Mouse (Mus musculus): ENCODE measurements around the gene Vmn2r107. TPM values are rescaled to one million over a fixed set of nuclear protein-coding genes. Genes with fewer than 3 reads are reported as not detected.

Vmn2r107 gene
- not detected in 2 replicates for polyA plus RNA-seq (2016; fragmentation: Nextera tagmentation; extraction: Ambion mirVana)

- WGBS, result 69% methylated on average over 2 of the region's 2 CpGs
- no peak for DNase-seq (ENCODE audit: low spot score)
- H3K36me3 ChIP-seq, result no peaks in the 10 kb centered on the region
- peaks cover 24% of the 10 kb centered on the region; the same call in 1 of the 2 replicates for H3K9me3 ChIP-seq (replicated peaks)
- H3K4me1 ChIP-seq, result no peaks in the 10 kb centered on the region
- no peak within 1 kb of the TSS for H3K4me3 ChIP-seq
- H3K27ac ChIP-seq (replicated peaks), result no peak within 1 kb of the TSS
- H3K27me3 ChIP-seq (ENCODE audit: low read depth, poor library complexity, severe bottlenecking), result no peaks in the 10 kb centered on the region
Measured at GRCm38 (mm10) chr17:20344942-20345341, at the start of gene Vmn2r107. Gene Vmn2r107 (plus strand): TSS chr17:20345242.

DNA sequence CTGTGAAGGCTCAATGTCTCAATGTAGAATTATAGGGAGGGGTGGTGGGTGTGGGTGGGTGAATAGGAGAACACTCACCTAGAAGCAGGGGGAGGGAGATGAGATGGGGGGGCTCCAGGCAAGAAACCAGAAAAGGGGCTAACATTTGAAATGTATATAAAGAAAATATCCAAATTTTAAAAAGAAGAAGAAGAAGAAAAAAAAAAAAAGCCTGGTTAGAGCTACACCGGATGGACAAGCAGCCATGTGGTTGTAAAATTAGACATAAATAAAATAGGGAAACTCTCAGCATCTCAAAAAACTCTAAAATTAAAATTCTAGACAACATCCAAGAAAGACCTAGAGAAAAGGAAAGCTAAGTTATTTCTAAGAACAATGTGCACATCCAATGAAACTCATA is 39.3 kb upstream of the Vmn2r107 start:
- no peak overlapping the region for H3K4me3 ChIP-seq
- no peaks in the 10 kb centered on the region for H3K4me1 ChIP-seq
- H3K27ac ChIP-seq (replicated peaks), result no peak overlapping the region
- DNase-seq (ENCODE audit: low spot score), result no peak
- H3K27me3 ChIP-seq (ENCODE audit: low read depth, poor library complexity, severe bottlenecking), result no peaks in the 10 kb centered on the region
- peaks cover 17% of the 10 kb centered on the region; the same call in 1 of the 2 replicates for H3K9me3 ChIP-seq (replicated peaks)
- 95% methylated on average over 1 of the region's 1 CpGs for WGBS
- no peaks in the 10 kb centered on the region for H3K36me3 ChIP-seq

GRCm38 (mm10) chr17:20399105-20399504 is 54.1 kb downstream of the Vmn2r107 start:
- Histone ChIP-seq H3K4me3 (no peak overlapping the region), H3K27me3 (ENCODE audit: low read depth, poor library complexity, severe bottlenecking) (no peaks in the 10 kb centered on the region), H3K4me1 (no peaks in the 10 kb centered on the region), H3K36me3 (no peaks in the 10 kb centered on the region), H3K9me3 (replicated peaks) (peaks cover 47% of the 10 kb centered on the region), H3K27ac (replicated peaks) (no peak overlapping the region)
- 67% methylated on average over 2 of the region's 2 CpGs for WGBS
- DNase-seq (ENCODE audit: low spot score), result no peak

DNA sequence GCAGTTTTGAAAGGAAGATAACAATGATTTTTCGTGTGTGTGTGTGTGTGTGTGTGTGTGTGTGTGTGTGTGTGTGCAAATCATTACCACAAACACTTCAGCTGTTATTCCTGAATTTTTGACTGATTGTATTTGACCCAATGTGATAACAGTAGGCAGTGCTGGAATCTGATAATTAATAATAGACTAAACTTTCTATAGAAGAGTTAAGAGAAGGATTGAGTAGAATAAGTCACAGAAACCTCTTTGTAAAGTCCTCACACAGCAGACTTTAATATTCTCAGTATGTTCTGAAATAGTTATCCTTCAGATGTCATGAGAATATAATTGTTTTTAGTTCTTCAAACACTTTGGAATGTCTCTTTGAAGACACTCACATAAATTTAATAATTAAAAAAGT is 68.8 kb downstream of the Vmn2r107 start, which contains the start of gene Vmn1r224:
TSS of gene Vmn1r224 (plus strand) at position 301 of the 400 bp plus-strand sequence.
- 52% methylated on average over 1 of the region's 1 CpGs for WGBS
- no peak within 1 kb of the TSS for H3K27ac ChIP-seq (replicated peaks)
- no peak within 1 kb of the TSS for H3K4me3 ChIP-seq
- H3K4me1 ChIP-seq, result no peaks in the 10 kb centered on the region
- peaks cover 31% of the 10 kb centered on the region for H3K9me3 ChIP-seq (replicated peaks)
- no peak for DNase-seq (ENCODE audit: low spot score)
- no peaks in the 10 kb centered on the region for H3K27me3 ChIP-seq (ENCODE audit: low read depth, poor library complexity, severe bottlenecking)
- H3K36me3 ChIP-seq, result no peaks in the 10 kb centered on the region

Other genes starting within 250 kb of the Vmn2r107 start
- not detected in 2 replicates for gene Fpr-rs7, start 231.0 kb upstream of the Vmn2r107 start, polyA plus RNA-seq (2016; fragmentation: Nextera tagmentation; extraction: Ambion mirVana)
- not detected in 2 replicates for gene Fpr-rs6, start 162.1 kb upstream of the Vmn2r107 start, polyA plus RNA-seq (2016; fragmentation: Nextera tagmentation; extraction: Ambion mirVana)
- gene Vmn2r105, start 110.2 kb upstream of the Vmn2r107 start, polyA plus RNA-seq (2016; fragmentation: Nextera tagmentation; extraction: Ambion mirVana), result not detected in 2 replicates
- gene Vmn2r106, start 59.7 kb upstream of the Vmn2r107 start, polyA plus RNA-seq (2016; fragmentation: Nextera tagmentation; extraction: Ambion mirVana), result not detected in 2 replicates
- gene Vmn1r224, start 68.9 kb downstream of the Vmn2r107 start, polyA plus RNA-seq (2016; fragmentation: Nextera tagmentation; extraction: Ambion mirVana), result not detected in 2 replicates
- not detected in 2 replicates for gene Vmn2r108, start 136.1 kb downstream of the Vmn2r107 start, polyA plus RNA-seq (2016; fragmentation: Nextera tagmentation; extraction: Ambion mirVana)
- not detected in 2 replicates for gene Vmn1r225, start 152.9 kb downstream of the Vmn2r107 start, polyA plus RNA-seq (2016; fragmentation: Nextera tagmentation; extraction: Ambion mirVana)
- not detected in 2 replicates for gene Vmn2r109, start 219.5 kb downstream of the Vmn2r107 start, polyA plus RNA-seq (2016; fragmentation: Nextera tagmentation; extraction: Ambion mirVana)